Mouse (Mus musculus) kidney, postnatal 0 days (tissue): Measurements from ENCODE around the gene Clec3b. TPM values are rescaled to one million over a fixed set of nuclear protein-coding genes. Genes with fewer than 3 reads are reported as not detected.

Source experiments
- ATAC-seq: fragments of 200-750 bp; cut with Nextera tagmentation; replicated peaks from 2 replicates; pipeline ENCODE4 v1.8.0; 2017; ENCODE audit warnings: low read depth, moderate number of reproducible peaks, moderate TSS enrichment, moderate library complexity; ENCODE audit not compliant: low FRiP score
- DNase-seq: peaks from one replicate; pipeline ENCODE4 v3.0.0-alpha.2; 2016; ENCODE audit warnings: low spot score
- H3K27ac ChIP-seq: fragments of 300-500 bp; sonication (generic); 2 replicates; pipeline ENCODE4 v1.5.1; 2014; ENCODE audit warnings: mild to moderate bottlenecking
- H3K27me3 ChIP-seq: fragments of 300-500 bp; sonication (generic); 2 replicates; pipeline ENCODE4 v1.6.1; 2014; ENCODE audit warnings: low read length, mixed read lengths; ENCODE audit not compliant: insufficient read depth
- H3K36me3 ChIP-seq: fragments of 300-500 bp; sonication (generic); 2 replicates; pipeline ENCODE4 v1.6.1; 2014; ENCODE audit warnings: low read length, mixed read lengths; ENCODE audit not compliant: insufficient read depth
- H3K4me1 ChIP-seq: fragments of 300-500 bp; sonication (generic); replicated peaks from 2 replicates; pipeline ENCODE4 v1.6.1; 2014; ENCODE audit warnings: antibody characterized with exemption, low read length, mixed read lengths; ENCODE audit not compliant: insufficient read depth
- H3K4me2 ChIP-seq: fragments of 300-500 bp; sonication (generic); 2 replicates; pipeline ENCODE4 v1.6.1; 2014; ENCODE audit warnings: mild to moderate bottlenecking, low read length, moderate library complexity, mixed read lengths
- H3K4me3 ChIP-seq: fragments of 300-500 bp; sonication (generic); replicated peaks from 2 replicates; pipeline ENCODE4 v1.5.1; 2014; ENCODE audit warnings: low read depth, low read length
- H3K9ac ChIP-seq: fragments of 300-500 bp; sonication (generic); 2 replicates; pipeline ENCODE4 v1.6.1; 2014; ENCODE audit warnings: low read depth, low read length
- H3K9me3 ChIP-seq: fragments of 300-500 bp; sonication (generic); replicated peaks from 2 replicates; pipeline ENCODE4 v1.6.1; 2016; ENCODE audit warnings: low read length, inconsistent platforms, mixed read lengths
- CTCF ChIP-seq: IDR thresholded peaks from 2 replicates; pipeline ENCODE4 v1.5.1; 2016; ENCODE audit warnings: antibody characterized with exemption, low read depth, mild to moderate bottlenecking, moderate library complexity
- WGBS: fragments of 180-500 bp; shearing (Covaris S2); extraction: QIAGEN DNeasy Blood & Tissue Kit; methylation state at CpG from one replicate; pipeline ENCODE4 v1.1.7; 2014; 5-methylcytosine and 5-hydroxymethylcytosine counted together
- polyA plus RNA-seq: library from polyadenylated mRNA; unstranded; fragments of >200 nt; fragmentation: Nextera tagmentation; extraction: Ambion mirVana; gene quantifications from 2 replicates; pipeline ENCODE4 v1.2.1, GENCODE M21; 2015

The Clec3b gene
- polyA plus RNA-seq, 1 experiment from 2014 or later, result 1.6 TPM

DNA sequence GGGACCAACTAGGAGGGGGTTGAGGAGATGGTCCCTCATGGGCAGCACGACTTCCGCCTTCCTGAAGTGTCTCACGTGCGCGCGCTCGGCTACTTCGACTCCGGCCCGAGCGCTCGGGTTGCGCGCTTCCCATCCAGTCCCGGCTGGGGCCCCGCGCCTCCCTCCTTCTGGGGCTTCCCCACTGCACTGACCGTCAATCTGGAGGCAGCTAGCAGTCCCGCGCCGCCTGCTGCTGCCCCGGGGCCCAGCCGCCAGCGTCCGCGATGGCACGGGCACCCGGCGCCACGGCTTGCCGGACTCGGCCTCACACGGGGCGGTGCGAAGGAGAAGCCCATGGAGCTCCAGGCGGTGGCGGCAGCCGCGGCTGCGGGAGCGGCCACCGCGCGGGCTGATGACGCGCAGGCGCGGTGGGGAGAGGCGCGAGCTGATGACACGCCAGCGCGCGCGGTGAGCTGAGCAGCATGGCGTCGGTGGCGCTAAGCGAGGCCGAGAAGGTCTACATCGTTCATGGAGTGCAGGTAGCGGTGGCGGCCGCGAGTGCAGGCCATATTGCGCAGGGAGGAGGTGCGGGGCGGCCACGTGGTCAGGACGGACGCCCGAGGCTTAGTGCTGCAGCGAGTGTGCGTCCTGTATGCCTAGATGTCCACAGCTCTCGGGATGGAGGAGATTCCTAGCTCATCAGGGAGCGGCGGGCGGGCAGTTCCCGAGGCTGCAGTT is 37.8 kb upstream of the Clec3b start, which contains the start of the genes Zdhhc3 and Exosc7:
Gene Zdhhc3 (minus strand): TSS at position 401 of the 717 bp plus-strand sequence.
Gene Exosc7 (plus strand): TSS at position 411 of the 717 bp plus-strand sequence.
- WGBS, result under 1% methylated on average over 78 of the region's 79 CpGs
- no peak for TF ChIP-seq CTCF
- Histone ChIP-seq H3K4me2 (peak within 1 kb of the TSS; percentile 85), H3K9ac (peak within 1 kb of the TSS; percentile 95), H3K4me3 (peak within 1 kb of the TSS; percentile 96), H3K9me3 (no peaks in the 10 kb centered on the region), H3K4me1 (peaks cover 13% of the 10 kb centered on the region), H3K27ac (peak within 1 kb of the TSS; percentile 94), H3K27me3 (no peaks in the 10 kb centered on the region), H3K36me3 (0 out of 2 replicates have a peak, but pooled peaks cover 2% of the 10 kb centered on the region)
- DNase-seq (peak; percentile 89), ATAC-seq (peak; percentile 95)

DNA sequence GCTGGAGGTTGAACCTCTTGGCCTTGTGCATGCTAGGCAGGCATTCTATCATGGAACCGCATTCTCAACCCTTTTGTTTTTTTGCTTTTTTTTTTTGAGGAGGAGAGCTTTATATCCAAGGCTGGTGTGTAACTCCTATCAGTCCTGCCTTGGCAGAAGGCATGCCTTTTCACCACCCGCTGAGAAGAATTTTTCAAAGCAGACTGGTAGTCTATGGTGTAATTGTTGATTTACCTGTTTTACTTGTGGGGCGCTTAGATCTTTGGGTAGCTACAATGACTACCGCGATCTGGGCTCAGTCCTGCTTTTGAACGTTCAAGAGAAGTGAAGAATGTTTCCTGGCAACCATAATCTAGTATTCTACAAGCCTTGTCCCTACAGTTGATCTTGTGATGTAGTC is 36.8 kb upstream of the Clec3b start:
- Histone ChIP-seq H3K4me1 (peaks cover 13% of the 10 kb centered on the region), H3K9me3 (no peaks in the 10 kb centered on the region), H3K36me3 (peaks cover 2% of the 10 kb centered on the region; the same call in 1 of the 2 replicates), H3K27ac (peak overlapping the region; percentile 94; the same call in 1 of the 2 replicates), H3K9ac (peak overlapping the region; percentile 95; the same call in 1 of the 2 replicates), H3K4me2 (peak overlapping the region; percentile 85), H3K4me3 (peak overlapping the region; percentile 96), H3K27me3 (no peaks in the 10 kb centered on the region)
- WGBS, result 62% methylated on average over 6 of the region's 6 CpGs
- DNase-seq (no peak), ATAC-seq (no peak)
- TF ChIP-seq CTCF, result no peak

GRCm38 (mm10) chr9:123115566-123115965 is 35.2 kb upstream of the Clec3b start:
- no peak overlapping the region for H3K4me2 ChIP-seq
- peaks cover 10% of the 10 kb centered on the region for H3K36me3 ChIP-seq

DNA sequence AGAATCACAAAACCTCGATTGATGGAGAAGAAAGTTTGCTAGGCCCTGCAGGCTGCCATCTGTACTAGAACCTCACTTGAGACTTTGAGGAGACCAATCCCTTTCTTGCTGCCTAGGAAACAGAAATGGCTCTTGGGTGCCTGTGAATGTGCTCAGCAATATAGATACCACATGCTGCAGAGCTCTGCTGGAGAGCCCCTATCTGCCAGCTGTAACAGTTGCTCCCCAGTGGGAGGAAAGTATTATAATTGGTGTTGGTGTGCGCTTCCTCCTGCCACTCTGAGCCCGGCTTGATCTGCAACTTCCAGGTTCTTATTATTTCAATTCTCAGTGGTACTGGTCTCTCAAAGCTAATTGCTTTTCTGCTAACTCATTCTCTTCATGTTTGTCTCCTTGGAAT is 27.7 kb upstream of the Clec3b start:
- H3K27ac ChIP-seq, result no peak overlapping the region
- peaks cover 49% of the 10 kb centered on the region for H3K36me3 ChIP-seq
- no peak for DNase-seq
- WGBS, result 86% methylated on average over 3 of the region's 3 CpGs
- H3K4me3 ChIP-seq, result no peak overlapping the region
- H3K9me3 ChIP-seq, result no peaks in the 10 kb centered on the region
- H3K27me3 ChIP-seq, result no peaks in the 10 kb centered on the region
- no peak overlapping the region for H3K4me2 ChIP-seq
- TF ChIP-seq CTCF, result no peak
- H3K4me1 ChIP-seq, result no peaks in the 10 kb centered on the region
- no peak overlapping the region for H3K9ac ChIP-seq
- no peak for ATAC-seq

More at GRCm38 (mm10) chr9:123115566-123115965, 35.2 kb upstream of the Clec3b start:
- peaks cover 13% of the 10 kb centered on the region for H3K4me1 ChIP-seq
- no peak for TF ChIP-seq CTCF
- no peak overlapping the region for H3K9ac ChIP-seq
- no peaks in the 10 kb centered on the region for H3K27me3 ChIP-seq
- DNase-seq, result no peak
- no peak overlapping the region for H3K4me3 ChIP-seq
- H3K27ac ChIP-seq, result no peak overlapping the region
- no peak for ATAC-seq
- 96% methylated on average over 1 of the region's 1 CpGs for WGBS
- no peaks in the 10 kb centered on the region for H3K9me3 ChIP-seq

- H3K9me3 ChIP-seq, result no peaks in the 10 kb centered on the region
- no peak overlapping the region for H3K27ac ChIP-seq
- H3K4me2 ChIP-seq, result no peak overlapping the region
- 96% methylated on average over 6 of the region's 6 CpGs for WGBS
- no peak overlapping the region for H3K9ac ChIP-seq
- DNase-seq (peak; percentile 51), ATAC-seq (no peak)
- peak; percentile 79 for TF ChIP-seq CTCF
- no peaks in the 10 kb centered on the region for H3K4me1 ChIP-seq
- H3K4me3 ChIP-seq, result no peak overlapping the region
- H3K27me3 ChIP-seq, result no peaks in the 10 kb centered on the region
- H3K36me3 ChIP-seq, result peaks cover 57% of the 10 kb centered on the region
These were observed 27.0 kb upstream of the Clec3b start for GRCm38 (mm10) chr9:123123571-123124412.

DNA sequence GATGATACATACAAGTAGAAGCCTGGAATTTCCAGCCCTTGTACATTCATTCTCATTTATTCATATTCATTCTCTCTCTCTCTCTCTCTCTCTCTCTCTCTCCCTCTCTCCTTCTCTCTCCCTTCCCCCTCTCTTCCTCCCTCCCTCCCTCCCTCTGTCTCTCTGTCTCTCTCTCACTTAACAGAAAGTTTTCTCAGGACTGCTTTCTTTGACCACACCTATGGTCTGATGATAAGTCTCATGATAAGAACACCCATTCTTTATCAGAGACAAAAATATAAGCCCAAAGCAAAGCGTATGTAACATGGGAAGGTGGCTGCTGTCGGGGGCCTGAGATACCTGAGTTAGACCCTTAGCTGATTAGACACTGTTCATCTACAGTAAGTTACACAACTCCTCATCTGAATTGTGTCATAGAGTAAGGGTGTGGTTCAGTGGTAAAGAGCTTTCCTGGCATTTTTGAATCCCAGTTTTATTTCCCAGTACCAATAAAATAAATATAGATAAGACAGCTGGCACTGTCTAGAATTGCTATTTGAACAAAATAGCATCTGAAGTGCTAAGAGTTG is 26.2 kb upstream of the Clec3b start:
- no peaks in the 10 kb centered on the region for H3K9me3 ChIP-seq
- TF ChIP-seq CTCF, result no peak
- H3K4me3 ChIP-seq, result no peak overlapping the region
- ATAC-seq (no peak), DNase-seq (no peak)
- 96% methylated on average over 2 of the region's 2 CpGs for WGBS
- H3K4me1 ChIP-seq, result no peaks in the 10 kb centered on the region
- no peaks in the 10 kb centered on the region for H3K27me3 ChIP-seq
- no peak overlapping the region for H3K4me2 ChIP-seq
- H3K9ac ChIP-seq, result no peak overlapping the region
- no peak overlapping the region for H3K27ac ChIP-seq
- peaks cover 55% of the 10 kb centered on the region for H3K36me3 ChIP-seq
